Mouse (Mus musculus) B cell, adult (primary cell): ENCODE measurements around the gene Pnrc1. TPM values are rescaled to one million over a fixed set of nuclear protein-coding genes. Genes with fewer than 3 reads are reported as not detected.

Experiments used
- total RNA-seq: library from RNA; stranded (reverse); gene quantifications from 4 replicates; pipeline ENCODE4 v1.2.4, GENCODE M21; 2023; ENCODE audit not compliant: inconsistent age

Gene Pnrc1
- 667 to 706 TPM (median 678 TPM) in 4 replicates for total RNA-seq

GRCm38 (mm10) chr4:33290002-33290401 lies at the start of gene Pnrc1:
Gene Pnrc1 (minus strand): TSS chr4:33290163.

GRCm38 (mm10) chr4:33309764-33310757 lies 20.1 kb upstream of the Pnrc1 start, which contains the start of gene Rngtt:
Gene Rngtt (plus strand): TSS chr4:33310311.

GRCm38 (mm10) chr4:33208881-33209841 lies 80.8 kb downstream of the Pnrc1 start, which contains the start of gene Srsf12:
Gene Srsf12 (plus strand): TSS chr4:33208991.

Other genes with a start within 250 kb of the Pnrc1 start
- gene Gabrr2, start 227.2 kb downstream of the Pnrc1 start, total RNA-seq, result 0.36 to 0.93 TPM in 2 of 4 replicates, not detected in the others
- not detected in 4 replicates for gene Gabrr1, start 157.6 kb downstream of the Pnrc1 start, total RNA-seq
- not detected in 4 replicates for gene Pm20d2, start 100.4 kb downstream of the Pnrc1 start, total RNA-seq
- gene Srsf12, start 81.2 kb downstream of the Pnrc1 start, total RNA-seq, result 0.18 to 0.27 TPM in 2 of 4 replicates, not detected in the others
- gene Rngtt, start 20.1 kb upstream of the Pnrc1 start, total RNA-seq, result 36.0 to 44.8 TPM (median 39.0 TPM) in 4 replicates